Comparison of ENCODE assay signal across 15 mouse cellular contexts in the genomic region with DNA sequence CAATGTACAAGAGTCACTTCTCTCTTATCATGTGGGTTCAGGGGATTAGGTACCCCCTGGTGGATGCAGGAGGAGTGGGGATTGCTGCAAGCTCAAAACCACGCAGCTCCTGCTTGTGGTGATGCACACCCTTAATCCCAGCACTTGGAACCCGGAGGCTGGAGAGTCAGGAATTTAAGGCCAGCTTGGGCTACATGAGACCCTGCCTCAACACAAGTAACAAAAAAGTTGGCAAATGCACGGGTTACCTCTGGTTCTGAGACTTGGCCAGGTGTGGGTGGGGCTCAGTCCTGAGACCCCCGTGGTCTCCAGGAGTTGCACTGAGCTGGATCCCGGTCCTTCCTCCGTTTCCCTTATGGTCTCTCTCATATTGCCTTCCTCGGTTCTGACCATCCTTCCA. TPM values are rescaled to one million over a fixed set of nuclear protein-coding genes. Genes with fewer than 3 reads are reported as not detected.
DNase-seq lines count a peak whose midpoint lies in the region; ATAC-seq and TF ChIP-seq lines count a peak whose summit lies in the region.
"Had no signal": no experiment of that assay in that cellular context is flagged by ENCODE, and none has a peak within 500 bp of the region (broad histone marks: within the 10 kb centered on the region; RNA-seq: fewer than 3 reads in every experiment).

No protein-coding gene starts in this region.

- no peak overlapping the region for H3K9ac ChIP-seq in limb, embryonic 12.5 days (replicated peaks)
- H3K9ac ChIP-seq in ES-Bruce4 (ENCODE audit: low read depth, poor library complexity, severe bottlenecking), result no peak overlapping the region
- H3K9ac ChIP-seq in limb, embryonic 15.5 days, result no peak overlapping the region
- H3K9ac ChIP-seq: midbrain, embryonic 12.5 days had no signal

- TF ChIP-seq EP300 in ES-Bruce4 (IDR thresholded peaks at IDR 0.05; ENCODE audit: insufficient read depth, low read depth, low read length), result no peak

- TF ChIP-seq POLR2A in ES-Bruce4 (IDR thresholded peaks at IDR 0.05; ENCODE audit: insufficient read depth, low read length), result no peak

- intact Hi-C loops in gastrocnemius, adult 2 months (cut with DNase I), result no loop called here

- H3K9me3 ChIP-seq in limb, embryonic 12.5 days, result no peaks in the 10 kb centered on the region
- no peaks in the 10 kb centered on the region for H3K9me3 ChIP-seq in limb, embryonic 10.5 days (replicated peaks)
- no peaks in the 10 kb centered on the region for H3K9me3 ChIP-seq in ES-Bruce4 (replicated peaks; ENCODE audit: control insufficient read depth, insufficient read depth, low read length, poor library complexity, severe bottlenecking)
- no peaks in the 10 kb centered on the region for H3K9me3 ChIP-seq in limb, embryonic 15.5 days
- H3K9me3 ChIP-seq: midbrain, embryonic 12.5 days had no signal

- no peak for TF ChIP-seq CTCF in gastrocnemius, adult 2 months (IDR thresholded peaks at IDR 0.05)
- TF ChIP-seq CTCF in ES-Bruce4 (IDR thresholded peaks at IDR 0.05; ENCODE audit: low read depth, low read length), result no peak

- WGBS in limb, embryonic 12.5 days, result 75% methylated on average over 7 of the region's 7 CpGs
- 75% methylated on average over 7 of the region's 7 CpGs for WGBS in limb, embryonic 10.5 days
- WGBS in limb, embryonic 15.5 days, result 69% methylated on average over 7 of the region's 7 CpGs

- DNase-seq in gastrocnemius, adult 2 months, result no peak
- DNase-seq in gastrocnemius, adult 18-20 months (ENCODE audit: low spot score), result no peak
- no peak for DNase-seq in limb, embryonic 10.5 days (ENCODE audit: low spot score)
- no peak for DNase-seq in adrenal gland, postnatal 36 days
- DNase-seq: cerebellum, adult 9-11 months; liver; right cerebral cortex, postnatal 14 days had no signal

- peaks cover 10% of the 10 kb centered on the region for H3K27me3 ChIP-seq in limb, embryonic 12.5 days
- H3K27me3 ChIP-seq in limb, embryonic 10.5 days (ENCODE audit: low read depth, poor library complexity, severe bottlenecking), result peaks cover 23% of the 10 kb centered on the region
- no peaks in the 10 kb centered on the region for H3K27me3 ChIP-seq in ES-Bruce4 (ENCODE audit: control insufficient read depth, insufficient read depth, low read length, poor library complexity, severe bottlenecking)
- no peaks in the 10 kb centered on the region for H3K27me3 ChIP-seq in limb, embryonic 15.5 days

- ATAC-seq in limb, embryonic 12.5 days (ENCODE audit: insufficient number of reproducible peaks, insufficient read depth, low FRiP score, low TSS enrichment, low read depth), result no peak
- ATAC-seq in limb, embryonic 15.5 days (ENCODE audit: insufficient number of reproducible peaks, low FRiP score, low TSS enrichment, low read depth), result no peak
- no peak for ATAC-seq in megakaryocyte progenitor cell, adult 5-6 weeks (replicated peaks; ENCODE audit: poor library complexity)

- H3K4me1 ChIP-seq in limb, embryonic 12.5 days (replicated peaks), result peaks cover 42% of the 10 kb centered on the region
- peaks cover 45% of the 10 kb centered on the region for H3K4me1 ChIP-seq in limb, embryonic 10.5 days
- H3K4me1 ChIP-seq in ES-Bruce4 (ENCODE audit: control insufficient read depth, insufficient read depth, low read length), result peaks cover 14% of the 10 kb centered on the region
- peaks cover 63% of the 10 kb centered on the region for H3K4me1 ChIP-seq in limb, embryonic 15.5 days

- H3K27ac ChIP-seq in gastrocnemius, adult 2 months, result peak overlapping the region; percentile 92
- peak overlapping the region; percentile 66 for H3K27ac ChIP-seq in limb, embryonic 12.5 days
- no peak overlapping the region for H3K27ac ChIP-seq in limb, embryonic 10.5 days
- H3K27ac ChIP-seq in ES-Bruce4 (ENCODE audit: insufficient read depth, low read length), result peak overlapping the region; percentile 57
- H3K27ac ChIP-seq in limb, embryonic 15.5 days, result peak overlapping the region; percentile 58; the same call in 1 of the 2 replicates
- H3K27ac ChIP-seq: midbrain, embryonic 12.5 days had no signal

- H3K4me2 ChIP-seq in limb, embryonic 12.5 days, result no peak overlapping the region
- H3K4me2 ChIP-seq in limb, embryonic 15.5 days, result no peak overlapping the region
- H3K4me2 ChIP-seq: midbrain, embryonic 12.5 days had no signal

- no peaks in the 10 kb centered on the region for H3K36me3 ChIP-seq in limb, embryonic 12.5 days
- H3K36me3 ChIP-seq in limb, embryonic 10.5 days, result no peaks in the 10 kb centered on the region
- no peaks in the 10 kb centered on the region for H3K36me3 ChIP-seq in ES-Bruce4 (ENCODE audit: control insufficient read depth, insufficient read depth, low read length, poor library complexity, severe bottlenecking)
- peaks cover 5% of the 10 kb centered on the region for H3K36me3 ChIP-seq in limb, embryonic 15.5 days
- H3K36me3 ChIP-seq: midbrain, embryonic 12.5 days had no signal

- peak overlapping the region; percentile 41 for H3K4me3 ChIP-seq in gastrocnemius, adult 2 months
- H3K4me3 ChIP-seq in limb, embryonic 12.5 days (replicated peaks), result no peak overlapping the region
- H3K4me3 ChIP-seq in limb, embryonic 10.5 days, result no peak overlapping the region
- H3K4me3 ChIP-seq in ES-Bruce4 (ENCODE audit: low read depth, low read length), result no peak overlapping the region
- H3K4me3 ChIP-seq in limb, embryonic 15.5 days, result no peak overlapping the region
- H3K4me3 ChIP-seq: midbrain, embryonic 12.5 days had no signal

RNA-seq across cellular contexts. Expression of a gene that starts 4.5 kb away (rescaled TPM):
- total RNA-seq in gastrocnemius, adult 2 months (2021), result 10 to 100 TPM in 1 of 2 experiments, 1 to 10 TPM in 1; 8.1 to 10.5 TPM
- total RNA-seq in gastrocnemius, adult 18-20 months (2021), result 1 to 10 TPM; 8.5 to 8.6 TPM
- 6.1 and 6.2 TPM in 2 replicates for polyA plus RNA-seq in limb, embryonic 12.5 days (2016; fragmentation: Nextera tagmentation; extraction: Ambion mirVana)
- 3.7 and 4.4 TPM in 2 replicates for polyA plus RNA-seq in limb, embryonic 10.5 days (2016; fragmentation: Nextera tagmentation; extraction: Ambion mirVana)
- 17.7 and 19.1 TPM in 2 replicates for polyA plus RNA-seq in ES-Bruce4 (2011; ENCODE audit: insufficient read depth, insufficient read length, low read depth, missing spikeins)
- 12.0 and 13.4 TPM in 2 replicates for polyA plus RNA-seq in limb, embryonic 15.5 days (2015; fragmentation: Nextera tagmentation; extraction: Ambion mirVana)
- 10 to 100 TPM; 29.0 to 45.6 TPM for total RNA-seq in adrenal gland, postnatal 36 days (2021)
- total RNA-seq in megakaryocyte progenitor cell, adult 5-6 weeks (2015), result 21.1 and 23.5 TPM in 2 replicates
- 31.8 and 32.5 TPM in 2 replicates for total RNA-seq in megakaryocyte progenitor cell, adult 5-6 weeks (2017)

RNA-seq across cellular contexts. Expression of a gene that starts 12.0 kb away (rescaled TPM):
- 10 to 100 TPM; 33.7 to 47.8 TPM for total RNA-seq in gastrocnemius, adult 2 months (2021)
- total RNA-seq in gastrocnemius, adult 18-20 months (2021), result 10 to 100 TPM; 46.9 to 52.2 TPM
- polyA plus RNA-seq in limb, embryonic 12.5 days (2016; fragmentation: Nextera tagmentation; extraction: Ambion mirVana), result 46.0 and 46.3 TPM in 2 replicates
- 41.3 and 43.1 TPM in 2 replicates for polyA plus RNA-seq in limb, embryonic 10.5 days (2016; fragmentation: Nextera tagmentation; extraction: Ambion mirVana)
- 19.1 and 22.1 TPM in 2 replicates for polyA plus RNA-seq in ES-Bruce4 (2011; ENCODE audit: insufficient read depth, insufficient read length, low read depth, missing spikeins)
- 58.9 and 63.4 TPM in 2 replicates for polyA plus RNA-seq in limb, embryonic 15.5 days (2015; fragmentation: Nextera tagmentation; extraction: Ambion mirVana)
- total RNA-seq in adrenal gland, postnatal 36 days (2021), result 10 to 100 TPM; 86.9 to 87.9 TPM
- 8.3 and 9.8 TPM in 2 replicates for total RNA-seq in megakaryocyte progenitor cell, adult 5-6 weeks (2015)
- 6.9 and 8.7 TPM in 2 replicates for total RNA-seq in megakaryocyte progenitor cell, adult 5-6 weeks (2017)

RNA-seq across cellular contexts. Expression of a gene that starts 39.1 kb away (rescaled TPM):
- under 1 TPM; 0.26 to 0.70 TPM for total RNA-seq in gastrocnemius, adult 2 months (2021)
- total RNA-seq in gastrocnemius, adult 18-20 months (2021), result under 1 TPM in 1 of 2 experiments, not detected in 1; 0.69 TPM
- polyA plus RNA-seq in limb, embryonic 12.5 days (2016; fragmentation: Nextera tagmentation; extraction: Ambion mirVana), result not detected in 2 replicates
- not detected in 2 replicates for polyA plus RNA-seq in limb, embryonic 10.5 days (2016; fragmentation: Nextera tagmentation; extraction: Ambion mirVana)
- polyA plus RNA-seq in ES-Bruce4 (2011; ENCODE audit: insufficient read depth, insufficient read length, low read depth, missing spikeins), result not detected in 2 replicates
- polyA plus RNA-seq in limb, embryonic 15.5 days (2015; fragmentation: Nextera tagmentation; extraction: Ambion mirVana), result 0.24 TPM in 1 of 2 replicates, not detected in the other
- 1 to 10 TPM in 1 of 2 experiments, not detected in 1; 1.3 TPM for total RNA-seq in adrenal gland, postnatal 36 days (2021)
- not detected in 2 replicates for total RNA-seq in megakaryocyte progenitor cell, adult 5-6 weeks (2015)
- not detected in 2 replicates for total RNA-seq in megakaryocyte progenitor cell, adult 5-6 weeks (2017)
- total RNA-seq: neutrophil, adult 5-6 weeks had no signal
- polyA plus RNA-seq: brain, embryonic 14.5 days; heart, postnatal 0 days; midbrain, embryonic 12.5 days had no signal

RNA-seq across cellular contexts. Expression of a gene that starts 42.8 kb away (rescaled TPM):
- 1 to 10 TPM in 1 of 2 experiments, under 1 TPM in 1; 0.41 to 1.1 TPM for total RNA-seq in gastrocnemius, adult 2 months (2021)
- total RNA-seq in gastrocnemius, adult 18-20 months (2021), result under 1 TPM in 1 of 2 experiments, not detected in 1; 0.41 TPM
- 3.6 and 4.2 TPM in 2 replicates for polyA plus RNA-seq in limb, embryonic 12.5 days (2016; fragmentation: Nextera tagmentation; extraction: Ambion mirVana)
- polyA plus RNA-seq in limb, embryonic 10.5 days (2016; fragmentation: Nextera tagmentation; extraction: Ambion mirVana), result 5.2 and 5.6 TPM in 2 replicates
- not detected in 2 replicates for polyA plus RNA-seq in ES-Bruce4 (2011; ENCODE audit: insufficient read depth, insufficient read length, low read depth, missing spikeins)
- polyA plus RNA-seq in limb, embryonic 15.5 days (2015; fragmentation: Nextera tagmentation; extraction: Ambion mirVana), result 0.57 and 0.95 TPM in 2 replicates
- total RNA-seq in adrenal gland, postnatal 36 days (2021), result 10 to 100 TPM; 82.6 to 82.9 TPM
- 1.6 and 7.1 TPM in 2 replicates for total RNA-seq in megakaryocyte progenitor cell, adult 5-6 weeks (2015)
- 3.2 and 9.0 TPM in 2 replicates for total RNA-seq in megakaryocyte progenitor cell, adult 5-6 weeks (2017)
- total RNA-seq: neutrophil, adult 5-6 weeks had no signal
